Mouse (Mus musculus): ENCODE data around the gene Cdrt4. TPM values are rescaled to one million over a fixed set of nuclear protein-coding genes. Genes with fewer than 3 reads are reported as not detected.

The Cdrt4 gene
- polyA plus RNA-seq, 1 experiment: not detected

DNA sequence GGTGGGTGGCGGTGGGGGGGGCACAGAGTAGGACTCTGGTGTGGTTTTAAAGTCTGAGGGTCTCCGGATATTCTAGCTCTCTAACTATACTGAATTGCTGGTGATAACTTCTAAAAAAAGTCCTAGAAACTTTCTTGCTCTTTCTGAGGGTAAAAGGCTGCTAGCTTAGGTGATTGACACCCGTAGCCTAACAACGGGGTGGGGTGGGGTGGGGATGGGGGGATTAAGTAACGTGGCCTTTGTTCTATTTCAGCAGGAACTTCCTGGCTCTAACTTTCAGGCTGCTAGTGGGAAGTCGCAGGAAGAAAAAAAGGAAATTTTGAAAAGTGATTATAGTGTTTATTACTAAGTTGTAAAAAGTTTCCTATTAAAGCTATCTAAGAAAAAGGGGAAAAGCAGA lies 4.8 kb downstream of the Cdrt4 start:
- Histone ChIP-seq H3K4me1 (ENCODE audit: control insufficient read depth, insufficient read depth, low read length) (no peaks in the 10 kb centered on the region), H3K4me3 (ENCODE audit: insufficient read depth, low read depth, low read length) (no peak overlapping the region), H3K27ac (ENCODE audit: insufficient read depth, low read depth, low read length) (no peak overlapping the region)
- 42% methylated on average over 6 of the region's 6 CpGs for WGBS
- TF ChIP-seq POLR2A (IDR thresholded peaks at IDR 0.05; ENCODE audit: insufficient read depth, low read depth, low read length): no peak
- no peak for TF ChIP-seq CTCF (IDR thresholded peaks at IDR 0.05; ENCODE audit: insufficient read depth, low read depth, low read length)

DNA sequence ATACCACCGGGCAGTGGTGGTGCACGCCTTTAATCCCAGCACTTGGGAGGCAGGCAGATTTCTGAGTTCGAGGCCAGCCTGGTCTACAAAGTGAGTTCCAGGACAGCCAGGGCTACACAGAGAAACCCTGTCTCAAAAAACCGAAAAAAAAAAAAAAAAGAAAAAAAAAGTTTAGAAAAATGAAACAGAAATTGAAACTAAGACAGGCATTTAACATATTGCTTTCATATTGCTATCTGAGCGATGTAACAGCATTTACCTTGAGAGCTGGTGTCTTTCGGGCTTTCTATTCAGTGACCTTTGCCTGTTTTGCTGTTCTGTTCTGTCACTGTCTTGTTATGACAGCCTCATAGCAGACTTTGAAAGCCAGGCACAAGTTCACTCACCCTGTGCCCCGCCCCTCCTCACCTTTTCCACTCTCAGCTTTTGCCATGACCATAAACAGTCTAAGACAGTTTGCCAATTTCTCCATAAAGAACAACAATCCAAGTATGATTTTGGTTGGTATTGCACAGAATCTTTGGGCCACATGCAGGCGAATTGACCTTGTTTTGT lies 6.7 kb downstream of the Cdrt4 start:
- TF ChIP-seq POLR2A (IDR thresholded peaks at IDR 0.05; ENCODE audit: insufficient read depth, low read depth, low read length) (no peak), CTCF (IDR thresholded peaks at IDR 0.05; ENCODE audit: insufficient read depth, low read depth, low read length) (no peak)
- 92% methylated on average over 8 of the region's 8 CpGs for WGBS
- Histone ChIP-seq H3K27ac (ENCODE audit: insufficient read depth, low read depth, low read length) (no peak overlapping the region), H3K4me1 (ENCODE audit: control insufficient read depth, insufficient read depth, low read length) (no peaks in the 10 kb centered on the region), H3K4me3 (ENCODE audit: insufficient read depth, low read depth, low read length) (no peak overlapping the region)

DNA sequence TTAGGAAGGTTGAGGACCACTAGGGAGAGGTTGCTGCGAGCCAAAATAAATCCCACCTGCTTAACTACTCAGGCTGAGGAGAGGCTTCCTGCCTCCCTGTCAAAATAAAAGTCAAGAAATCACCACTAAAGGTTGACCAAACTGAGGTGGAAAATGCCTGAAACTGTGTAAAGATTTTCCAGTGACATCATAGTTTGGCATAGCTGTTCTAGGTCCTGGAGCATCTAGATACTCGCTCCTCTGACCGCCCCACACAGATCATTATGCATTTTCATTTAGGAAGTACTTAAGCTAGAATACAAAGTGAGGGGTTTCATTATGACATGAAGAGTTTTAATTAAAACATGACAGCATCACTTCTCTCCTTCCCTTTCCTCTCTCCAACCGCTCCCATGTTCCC lies 12.3 kb downstream of the Cdrt4 start:
- Histone ChIP-seq H3K4me1 (ENCODE audit: control insufficient read depth, insufficient read depth, low read length) (peaks cover 7% of the 10 kb centered on the region; the same call in 1 of the 2 replicates), H3K27ac (ENCODE audit: insufficient read depth, low read depth, low read length) (no peak overlapping the region), H3K4me3 (ENCODE audit: insufficient read depth, low read depth, low read length) (no peak overlapping the region)
- 91% methylated on average over 4 of the region's 4 CpGs for WGBS
- TF ChIP-seq CTCF (IDR thresholded peaks at IDR 0.05; ENCODE audit: insufficient read depth, low read depth, low read length): no peak
- no peak for TF ChIP-seq POLR2A (IDR thresholded peaks at IDR 0.05; ENCODE audit: insufficient read depth, low read depth, low read length)

DNA sequence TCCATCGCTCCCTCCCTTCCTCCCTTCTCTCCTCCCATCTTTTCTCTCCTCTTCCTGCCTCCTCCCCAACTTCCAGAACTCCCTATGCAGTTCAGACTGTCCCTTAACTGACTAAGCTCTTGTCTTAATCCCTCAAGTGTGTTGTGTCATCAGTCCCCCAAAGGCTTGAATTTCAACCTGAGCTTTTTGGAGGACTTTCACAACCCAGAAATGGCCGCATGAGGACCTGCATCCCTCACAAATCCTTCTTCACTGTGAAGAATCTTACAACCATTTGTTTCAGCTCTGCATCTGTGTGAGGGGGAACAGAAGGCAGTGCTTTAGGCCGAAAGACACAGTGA lies 15.4 kb downstream of the Cdrt4 start:
- WGBS: 46% methylated on average over 3 of the region's 3 CpGs
- no peak overlapping the region for H3K4me3 ChIP-seq (ENCODE audit: insufficient read depth, low read depth, low read length)
- peaks cover 7% of the 10 kb centered on the region; the same call in 1 of the 2 replicates for H3K4me1 ChIP-seq (ENCODE audit: control insufficient read depth, insufficient read depth, low read length)
- peak overlapping the region; percentile 64 for H3K27ac ChIP-seq (ENCODE audit: insufficient read depth, low read depth, low read length)
- TF ChIP-seq POLR2A (IDR thresholded peaks at IDR 0.05; ENCODE audit: insufficient read depth, low read depth, low read length) (no peak), CTCF (IDR thresholded peaks at IDR 0.05; ENCODE audit: insufficient read depth, low read depth, low read length) (no peak)

DNA sequence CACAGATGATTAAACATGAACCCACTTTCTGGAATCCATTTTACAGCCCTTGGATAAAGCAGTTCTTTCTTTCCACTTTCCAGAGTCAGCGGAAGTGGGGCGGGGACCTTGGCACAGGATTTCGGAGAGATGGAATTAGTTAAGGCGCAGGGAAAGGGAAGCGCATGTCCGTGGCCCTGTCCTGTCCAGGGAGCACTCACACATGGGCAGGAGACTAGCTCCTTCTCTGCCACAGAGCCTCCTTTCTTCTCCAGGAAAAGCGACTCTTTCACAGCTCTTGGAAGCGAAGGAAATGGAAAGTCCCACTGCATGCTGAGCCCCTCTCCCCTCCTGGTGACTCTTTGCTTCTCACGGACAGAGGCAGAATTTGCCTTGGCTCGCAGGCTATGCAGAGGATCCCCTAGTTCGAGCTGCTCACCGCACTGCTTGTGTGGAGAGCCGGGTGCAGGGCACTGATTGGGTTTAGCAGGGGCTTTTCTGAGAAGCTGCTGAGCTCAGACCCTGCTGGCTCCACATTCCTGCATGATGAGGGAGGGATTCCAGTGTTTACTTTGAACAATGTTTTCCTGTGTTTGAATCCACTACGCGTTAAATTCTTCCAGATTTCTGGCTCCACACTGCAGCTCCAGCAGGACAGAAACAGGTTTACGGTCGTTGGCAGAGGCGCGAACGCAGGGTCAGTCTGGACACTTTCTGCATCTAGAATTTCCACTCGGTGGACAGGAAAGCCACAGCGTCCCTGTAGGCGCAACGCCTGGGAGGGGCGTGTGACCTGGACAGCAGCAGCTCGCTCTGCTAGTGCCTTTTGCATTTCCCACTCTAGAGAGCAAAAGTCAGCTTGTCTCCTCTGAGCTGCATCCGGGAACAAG lies 16.0 kb downstream of the Cdrt4 start:
- no peak for TF ChIP-seq CTCF (IDR thresholded peaks at IDR 0.05; ENCODE audit: insufficient read depth, low read depth, low read length)
- TF ChIP-seq POLR2A (IDR thresholded peaks at IDR 0.05; ENCODE audit: insufficient read depth, low read depth, low read length): no peak
- WGBS: 15% methylated on average over 27 of the region's 27 CpGs
- Histone ChIP-seq H3K27ac (ENCODE audit: insufficient read depth, low read depth, low read length) (peak overlapping the region; percentile 64), H3K4me1 (ENCODE audit: control insufficient read depth, insufficient read depth, low read length) (peaks cover 7% of the 10 kb centered on the region; the same call in 1 of the 2 replicates), H3K4me3 (ENCODE audit: insufficient read depth, low read depth, low read length) (no peak overlapping the region)

DNA sequence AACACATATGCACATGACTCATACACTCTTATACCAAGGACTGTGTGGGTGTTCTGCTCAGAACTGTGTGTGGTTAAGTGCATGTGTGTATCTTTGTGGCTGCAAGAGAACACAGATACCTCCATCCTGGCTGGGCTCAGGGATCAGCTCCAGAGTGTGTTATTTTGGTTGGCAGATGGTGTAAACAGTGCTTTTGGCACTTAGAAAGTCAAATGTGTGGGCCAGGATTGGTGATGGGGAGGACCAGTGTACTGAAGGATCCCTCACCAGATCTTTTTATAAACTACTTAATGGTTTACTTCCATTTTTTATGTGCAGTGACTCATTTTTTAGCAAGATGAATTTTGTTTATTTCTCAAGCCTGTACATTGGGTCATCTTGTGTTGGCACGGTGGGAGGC lies 26.2 kb downstream of the Cdrt4 start:
- WGBS: 92% methylated on average over 1 of the region's 1 CpGs

DNA sequence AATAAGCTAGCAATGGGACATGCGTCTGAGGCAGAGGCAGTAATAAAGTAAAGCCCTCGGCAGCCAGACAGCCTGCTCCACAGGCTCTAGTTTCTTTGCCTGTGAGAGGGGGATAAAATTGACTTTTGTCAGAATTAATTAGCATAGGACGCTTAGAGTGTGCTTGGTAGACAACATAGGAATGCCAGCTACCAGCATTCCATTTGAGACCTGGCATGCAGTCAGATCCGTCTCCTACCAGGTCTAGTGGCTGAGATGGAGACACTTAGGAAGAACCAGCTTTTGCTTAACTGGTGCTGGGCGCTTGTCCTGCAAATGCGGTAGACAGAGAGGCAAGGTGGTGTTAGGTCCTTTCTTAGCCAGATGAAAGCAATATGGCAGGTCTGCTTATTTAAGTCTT lies 27.9 kb downstream of the Cdrt4 start:
- no peak overlapping the region for H3K4me3 ChIP-seq (ENCODE audit: insufficient read depth, low read depth, low read length)
- WGBS: 75% methylated on average over 6 of the region's 6 CpGs
- no peak for TF ChIP-seq POLR2A (IDR thresholded peaks at IDR 0.05; ENCODE audit: insufficient read depth, low read depth, low read length)
- TF ChIP-seq CTCF (IDR thresholded peaks at IDR 0.05; ENCODE audit: insufficient read depth, low read depth, low read length): no peak
- no peak overlapping the region for H3K27ac ChIP-seq (ENCODE audit: insufficient read depth, low read depth, low read length)
- no peaks in the 10 kb centered on the region for H3K4me1 ChIP-seq (ENCODE audit: control insufficient read depth, insufficient read depth, low read length)

More for the DNA sequence above, 26.2 kb downstream of the Cdrt4 start:
- Histone ChIP-seq H3K4me1 (ENCODE audit: control insufficient read depth, insufficient read depth, low read length) (no peaks in the 10 kb centered on the region), H3K4me3 (ENCODE audit: insufficient read depth, low read depth, low read length) (no peak overlapping the region), H3K27ac (ENCODE audit: insufficient read depth, low read depth, low read length) (no peak overlapping the region)
- no peak for TF ChIP-seq POLR2A (IDR thresholded peaks at IDR 0.05; ENCODE audit: insufficient read depth, low read depth, low read length)
- no peak for TF ChIP-seq CTCF (IDR thresholded peaks at IDR 0.05; ENCODE audit: insufficient read depth, low read depth, low read length)

DNA sequence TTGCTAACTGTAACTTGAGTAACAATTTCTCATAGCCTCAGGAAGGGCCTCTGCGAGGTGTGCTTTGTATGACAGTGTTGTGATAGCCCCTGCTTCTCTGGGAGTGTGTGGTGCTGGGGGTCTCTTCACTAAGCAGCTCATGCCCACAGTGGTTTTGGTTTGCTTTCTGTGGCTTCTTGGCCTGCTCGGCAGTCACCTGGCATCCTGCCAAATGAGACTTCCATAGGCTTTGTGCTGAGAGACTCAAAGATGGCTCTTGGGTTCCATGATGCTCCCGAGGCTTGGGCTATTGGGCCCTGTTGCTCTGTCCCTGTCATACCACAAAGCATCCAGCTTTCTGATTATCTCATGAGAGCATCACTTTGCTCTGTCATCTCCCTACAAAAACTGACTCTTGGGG lies 30.7 kb downstream of the Cdrt4 start:
- no peak for TF ChIP-seq POLR2A (IDR thresholded peaks at IDR 0.05; ENCODE audit: insufficient read depth, low read depth, low read length)
- TF ChIP-seq CTCF (IDR thresholded peaks at IDR 0.05; ENCODE audit: insufficient read depth, low read depth, low read length): no peak
- H3K27ac ChIP-seq (ENCODE audit: insufficient read depth, low read depth, low read length): no peak overlapping the region
- H3K4me3 ChIP-seq (ENCODE audit: insufficient read depth, low read depth, low read length): no peak overlapping the region
- no peaks in the 10 kb centered on the region for H3K4me1 ChIP-seq (ENCODE audit: control insufficient read depth, insufficient read depth, low read length)
- 53% methylated on average over 3 of the region's 3 CpGs for WGBS

DNA sequence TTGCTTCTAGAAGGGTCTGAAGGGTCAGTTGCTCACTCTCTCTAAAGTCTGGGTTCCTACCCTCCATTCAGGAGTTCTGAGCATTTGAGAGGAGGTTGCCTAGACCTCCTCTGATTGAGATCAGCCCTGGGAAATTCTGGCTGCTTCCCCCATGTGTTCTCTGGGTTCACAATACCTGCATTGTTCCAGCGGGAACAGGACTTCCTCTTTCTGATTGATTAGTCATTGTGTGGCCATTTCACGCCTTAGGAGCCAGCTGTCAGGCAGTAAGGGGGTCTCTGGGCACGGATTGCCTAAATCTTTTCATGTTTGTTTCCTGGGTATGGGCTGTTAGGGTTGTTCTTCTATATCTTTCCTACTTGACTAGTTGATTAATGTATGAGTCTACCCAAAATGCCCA lies 32.8 kb downstream of the Cdrt4 start:
- WGBS: 51% methylated on average over 3 of the region's 3 CpGs
- Histone ChIP-seq H3K4me3 (ENCODE audit: insufficient read depth, low read depth, low read length) (no peak overlapping the region), H3K27ac (ENCODE audit: insufficient read depth, low read depth, low read length) (no peak overlapping the region), H3K4me1 (ENCODE audit: control insufficient read depth, insufficient read depth, low read length) (no peaks in the 10 kb centered on the region)
- no peak for TF ChIP-seq POLR2A (IDR thresholded peaks at IDR 0.05; ENCODE audit: insufficient read depth, low read depth, low read length)
- no peak for TF ChIP-seq CTCF (IDR thresholded peaks at IDR 0.05; ENCODE audit: insufficient read depth, low read depth, low read length)
